Mouse (Mus musculus): ENCODE data around the gene Gde1.

DNA sequence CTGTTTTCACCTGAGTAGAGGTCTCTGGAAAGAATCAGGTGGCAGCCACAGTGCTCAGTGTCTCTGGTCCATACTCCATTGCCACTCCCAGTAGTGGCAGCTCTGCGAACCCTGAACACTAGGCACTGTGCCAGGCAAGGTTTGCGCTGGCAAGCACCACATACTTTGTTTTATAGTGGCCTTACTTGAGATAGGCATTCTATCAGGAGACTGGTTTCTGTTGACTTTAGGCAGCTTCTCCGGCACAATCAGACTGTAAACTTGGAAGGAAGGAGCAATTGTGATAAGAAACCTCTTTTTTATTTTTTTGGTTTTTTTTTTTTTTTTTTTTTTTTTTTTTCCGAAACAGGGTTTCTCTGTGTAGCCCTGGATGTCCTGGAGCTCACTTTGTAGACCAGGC lies 2.4 kb upstream of the Gde1 start:
- no peak for TF ChIP-seq CTCF (IDR thresholded peaks at IDR 0.05; ENCODE audit: low read depth, low read length)
- no peak for TF ChIP-seq POLR2AphosphoS5 (IDR thresholded peaks at IDR 0.05; ENCODE audit: insufficient replicate concordance, low read depth, low read length)
- TF ChIP-seq GATA1 (IDR thresholded peaks at IDR 0.05; ENCODE audit: borderline replicate concordance, low read length) = no peak
